24 mouse cellular contexts compared by ENCODE assay signal in the genomic region with DNA sequence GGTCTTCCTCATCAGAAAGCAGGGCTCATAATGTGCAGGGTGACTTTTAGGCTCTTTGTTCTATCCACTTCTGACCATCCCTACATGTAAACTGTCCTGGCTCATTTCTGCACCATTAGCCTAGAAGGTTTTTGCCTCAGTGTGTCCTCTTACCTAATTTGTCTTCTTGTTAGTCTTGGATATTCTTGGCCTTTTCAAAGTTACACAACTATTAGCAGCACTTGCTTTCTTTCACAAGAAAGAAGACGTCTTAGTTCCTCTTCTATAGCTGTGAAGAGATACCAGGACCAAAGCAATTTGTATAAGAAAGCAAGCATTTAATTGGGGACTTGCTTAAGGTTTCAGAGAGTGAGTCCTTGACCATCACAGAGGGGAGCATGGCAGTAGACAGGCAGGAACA. TPM values are rescaled to one million over a fixed set of nuclear protein-coding genes. Genes with fewer than 3 reads are reported as not detected.
DNase-seq lines count a peak whose midpoint lies in the region; ATAC-seq lines count a peak whose summit lies in the region.
"Had no signal": no experiment of that assay in that cellular context is flagged by ENCODE, and none has a peak within 500 bp of the region (broad histone marks: within the 10 kb centered on the region; RNA-seq: fewer than 3 reads in every experiment).

No protein-coding gene starts in this region.

- H3K4me1 ChIP-seq in heart, embryonic 10.5 days, result no peaks in the 10 kb centered on the region
- H3K4me1 ChIP-seq: embryonic facial prominence, embryonic 10.5 days; embryonic facial prominence, embryonic 12.5 days; forebrain, embryonic 13.5 days; forebrain, embryonic 15.5 days had no signal

- no peaks in the 10 kb centered on the region for H3K27me3 ChIP-seq in heart, embryonic 10.5 days (ENCODE audit: insufficient read depth, poor library complexity, severe bottlenecking)
- H3K27me3 ChIP-seq: embryonic facial prominence, embryonic 12.5 days; forebrain, embryonic 13.5 days; forebrain, embryonic 15.5 days had no signal

- H3K36me3 ChIP-seq in heart, embryonic 10.5 days, result no peaks in the 10 kb centered on the region
- H3K36me3 ChIP-seq: embryonic facial prominence, embryonic 10.5 days; embryonic facial prominence, embryonic 12.5 days; forebrain, embryonic 15.5 days had no signal

- WGBS in heart, embryonic 10.5 days, result 67% methylated on average over 1 of the region's 1 CpGs

- no peaks in the 10 kb centered on the region for H3K9me3 ChIP-seq in heart, embryonic 10.5 days
- H3K9me3 ChIP-seq: embryonic facial prominence, embryonic 10.5 days; embryonic facial prominence, embryonic 12.5 days; forebrain, embryonic 13.5 days; forebrain, embryonic 15.5 days had no signal

- ATAC-seq in granulocyte monocyte progenitor cell, adult 5-6 weeks (replicated peaks; ENCODE audit: poor library complexity, severe bottlenecking), result peak; percentile 82
- ATAC-seq in megakaryocyte progenitor cell, adult 5-6 weeks (replicated peaks; ENCODE audit: poor library complexity), result peak; percentile 79
- ATAC-seq: forebrain, embryonic 13.5 days; forebrain, embryonic 15.5 days; forebrain, postnatal 0 days had no signal

- peak; percentile 21 for DNase-seq in adipocyte (ENCODE audit: low spot score)
- no peak for DNase-seq in thymus, postnatal 0 days (ENCODE audit: low spot score)
- no peak for DNase-seq in heart, embryonic 10.5 days (ENCODE audit: low spot score)
- DNase-seq: adrenal gland, adult 8-10 months; adrenal gland, postnatal 14 days; adrenal gland, postnatal 36 days; cerebellum, adult 11-12 months; cerebellum, adult 2 months; cerebellum, adult 9-10 months; cerebellum, postnatal 10 days; cerebellum, postnatal 25 days; forebrain, postnatal 0 days had no signal

- H3K4me3 ChIP-seq in heart, embryonic 10.5 days, result no peak overlapping the region
- H3K4me3 ChIP-seq: embryonic facial prominence, embryonic 10.5 days; embryonic facial prominence, embryonic 12.5 days; forebrain, embryonic 13.5 days; forebrain, embryonic 15.5 days had no signal

- no peak overlapping the region for H3K27ac ChIP-seq in heart, embryonic 10.5 days
- H3K27ac ChIP-seq: embryonic facial prominence, embryonic 10.5 days; embryonic facial prominence, embryonic 12.5 days; forebrain, embryonic 13.5 days; forebrain, embryonic 15.5 days had no signal

RNA-seq across cellular contexts. Expression of a gene that starts 22.9 kb away (rescaled TPM):
- 232 and 310 TPM in 2 replicates for total RNA-seq in granulocyte monocyte progenitor cell, adult 5-6 weeks (2014; fragmentation: Nextera tagmentation)
- 511 and 544 TPM in 2 replicates for total RNA-seq in granulocyte monocyte progenitor cell, adult 5-6 weeks (2017)
- 432 and 510 TPM in 2 replicates for total RNA-seq in megakaryocyte progenitor cell, adult 5-6 weeks (2015)
- total RNA-seq in megakaryocyte progenitor cell, adult 5-6 weeks (2017), result 500 and 560 TPM in 2 replicates
- polyA plus RNA-seq in thymus, postnatal 0 days (2015; fragmentation: Nextera tagmentation; extraction: Ambion mirVana), result 47.2 and 50.3 TPM in 2 replicates
- polyA plus RNA-seq in heart, embryonic 10.5 days (2016; fragmentation: Nextera tagmentation; extraction: Ambion mirVana), result 2.3 and 2.6 TPM in 2 replicates

RNA-seq across cellular contexts. Expression of a gene that starts 24.1 kb away (rescaled TPM):
- total RNA-seq in granulocyte monocyte progenitor cell, adult 5-6 weeks (2014; fragmentation: Nextera tagmentation), result not detected in 2 replicates
- not detected in 2 replicates for total RNA-seq in granulocyte monocyte progenitor cell, adult 5-6 weeks (2017)
- not detected in 2 replicates for total RNA-seq in megakaryocyte progenitor cell, adult 5-6 weeks (2015)
- not detected in 2 replicates for total RNA-seq in megakaryocyte progenitor cell, adult 5-6 weeks (2017)
- polyA plus RNA-seq in thymus, postnatal 0 days (2015; fragmentation: Nextera tagmentation; extraction: Ambion mirVana), result not detected in 2 replicates
- not detected in 2 replicates for polyA plus RNA-seq in heart, embryonic 10.5 days (2016; fragmentation: Nextera tagmentation; extraction: Ambion mirVana)
- total RNA-seq: adrenal gland, adult 18-20 months; adrenal gland, adult 8-10 months; adrenal gland, postnatal 14 days; adrenal gland, postnatal 36 days; ES-E14; forebrain, postnatal 0 days; MEL had no signal
- polyA plus RNA-seq: cortical plate, adult 2 months; embryonic facial prominence, embryonic 10.5 days; embryonic facial prominence, embryonic 12.5 days; embryonic facial prominence, embryonic 14.5 days; forebrain, embryonic 11.5 days; forebrain, embryonic 13.5 days; forebrain, embryonic 15.5 days; forebrain, postnatal 0 days had no signal
